Mouse (Mus musculus) adrenal gland, postnatal 4 days (tissue): ENCODE results near the gene Rps10. TPM values are rescaled to one million over a fixed set of nuclear protein-coding genes. Genes with fewer than 3 reads are reported as not detected.

Source experiments
- DNase-seq, 2 experiments: peaks; one replicate each; pipeline ENCODE4 v3.0.0; 2021 to 2022; ENCODE audit warnings: low spot score in 2 of 2, mixed read lengths in 2 of 2
- total RNA-seq, 2 experiments: library from RNA; stranded (reverse); gene quantifications; 2 replicates each; pipeline ENCODE4 v1.2.3; 2021

Gene Rps10
- total RNA-seq, 2 experiments from 2014 or later, result 1,377 to 1,386 TPM

GRCm38 (mm10) chr17:27621161-27621560, 15.3 kb downstream of the Rps10 start:
- DNase-seq, result no peak

GRCm38 (mm10) chr17:27615388-27615787, 21.1 kb downstream of the Rps10 start:
- no peak for DNase-seq

DNA sequence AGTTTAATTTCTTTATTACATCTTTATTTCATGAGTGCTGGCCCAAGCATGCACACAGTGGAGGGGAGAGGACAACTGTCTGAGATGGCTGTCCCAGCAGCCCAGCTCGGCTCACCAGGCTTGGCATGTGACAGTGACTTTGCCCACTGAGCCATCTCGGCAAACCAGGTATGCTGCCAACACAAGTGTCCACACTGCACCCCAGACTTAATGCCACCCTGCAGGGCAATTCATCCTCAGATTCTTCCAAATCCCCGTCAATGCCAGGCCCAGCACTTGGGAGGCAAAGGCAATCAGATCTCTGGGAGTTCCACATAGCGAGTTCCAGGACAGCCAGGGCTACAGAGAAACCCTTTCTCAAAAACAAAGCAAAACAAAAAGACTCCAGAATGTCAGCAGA, 23.5 kb downstream of the Rps10 start:
- no peak for DNase-seq

GRCm38 (mm10) chr17:27611994-27612393, 24.5 kb downstream of the Rps10 start:
- DNase-seq, result no peak

DNA sequence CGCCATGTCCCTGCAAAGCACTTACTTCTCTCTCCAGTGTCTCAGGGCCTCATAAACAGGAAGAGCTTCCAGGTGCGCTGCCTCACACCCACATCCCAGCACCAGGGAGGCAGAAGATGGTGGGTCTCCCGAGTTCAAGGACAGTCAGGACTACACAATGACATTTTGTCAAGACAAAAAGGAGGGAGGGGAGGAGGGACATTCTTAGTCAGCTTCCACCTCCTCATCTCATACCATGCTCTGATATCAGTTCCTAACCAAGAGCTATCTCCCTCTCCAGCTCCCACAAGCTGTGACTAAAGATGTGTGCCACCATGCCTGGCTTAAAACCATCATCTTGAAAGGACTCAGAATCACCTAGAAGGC, 25.0 kb downstream of the Rps10 start:
- no peak for DNase-seq

DNA sequence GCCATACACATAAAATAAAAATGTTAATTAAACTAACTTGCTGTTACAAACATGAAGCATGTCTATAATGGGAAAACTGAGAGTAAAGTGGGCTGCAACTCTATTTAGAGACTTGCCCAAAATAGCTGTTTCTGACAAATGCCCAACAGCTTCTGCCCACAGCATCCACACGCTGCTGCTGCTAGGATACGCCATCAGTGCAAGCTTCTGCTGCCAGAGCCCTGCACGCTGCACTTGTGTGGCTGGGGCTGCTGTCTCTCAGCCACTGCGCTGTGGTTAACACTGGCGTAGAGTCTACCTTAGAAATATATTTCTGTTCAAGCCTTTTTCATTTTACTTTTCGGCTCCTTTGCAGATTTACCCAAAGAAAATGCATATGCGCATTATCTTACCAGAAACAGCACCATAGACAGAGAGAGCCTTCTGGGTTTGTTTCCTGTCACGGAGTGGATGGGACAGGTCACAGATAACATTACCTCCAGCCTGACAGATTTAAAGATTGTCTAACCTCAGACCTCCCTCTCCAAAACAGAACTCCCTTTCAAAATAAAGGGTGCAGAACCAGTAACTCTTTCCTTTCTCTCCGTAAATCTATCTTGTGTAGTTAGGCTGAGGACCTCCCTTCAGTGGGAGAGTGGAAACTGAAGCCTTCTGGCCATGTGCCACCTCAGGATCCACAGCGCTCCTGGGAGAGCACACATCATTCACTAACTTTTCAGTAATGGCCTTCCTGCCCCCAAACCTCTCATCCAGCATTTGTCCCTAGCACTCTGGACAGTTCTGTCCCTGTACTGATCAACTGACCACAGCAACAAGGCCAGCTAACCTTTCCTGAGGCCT, 25.6 kb downstream of the Rps10 start:
- DNase-seq, result no peak

GRCm38 (mm10) chr17:27609576-27609975, 26.9 kb downstream of the Rps10 start:
- no peak for DNase-seq

DNA sequence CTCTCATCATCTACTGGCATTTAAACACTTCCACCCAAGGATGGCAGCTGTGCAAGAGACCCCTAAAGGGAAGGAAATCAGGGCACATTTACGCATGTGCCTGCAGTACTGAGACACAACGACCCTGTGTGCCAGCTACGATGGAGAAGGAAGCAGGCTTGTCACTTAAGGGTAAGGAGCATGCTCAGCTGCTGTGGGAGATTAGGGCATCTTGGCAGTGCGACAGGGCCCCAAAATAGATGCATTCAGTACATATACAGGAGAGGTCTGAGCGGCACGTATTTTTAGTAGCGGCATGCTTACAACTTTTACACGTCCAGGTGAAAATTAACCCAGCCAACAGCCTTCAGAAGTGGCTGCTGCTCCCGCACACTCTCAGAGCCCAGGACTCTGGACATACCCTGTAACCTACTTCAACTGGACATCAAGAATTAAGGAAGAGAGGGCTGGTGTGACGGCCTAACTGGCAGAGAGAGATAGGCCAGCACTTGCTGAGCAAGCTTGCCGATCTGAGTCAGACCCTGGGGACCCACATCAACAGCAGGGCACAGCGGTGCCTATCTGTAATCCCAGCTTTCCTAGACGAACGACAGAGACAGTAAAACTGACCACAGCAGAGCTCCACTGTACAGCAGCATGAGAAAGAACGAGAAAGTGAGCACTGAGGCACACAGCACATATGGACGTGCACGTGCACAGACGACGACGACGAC, 32.8 kb downstream of the Rps10 start:
- no peak for DNase-seq

DNA sequence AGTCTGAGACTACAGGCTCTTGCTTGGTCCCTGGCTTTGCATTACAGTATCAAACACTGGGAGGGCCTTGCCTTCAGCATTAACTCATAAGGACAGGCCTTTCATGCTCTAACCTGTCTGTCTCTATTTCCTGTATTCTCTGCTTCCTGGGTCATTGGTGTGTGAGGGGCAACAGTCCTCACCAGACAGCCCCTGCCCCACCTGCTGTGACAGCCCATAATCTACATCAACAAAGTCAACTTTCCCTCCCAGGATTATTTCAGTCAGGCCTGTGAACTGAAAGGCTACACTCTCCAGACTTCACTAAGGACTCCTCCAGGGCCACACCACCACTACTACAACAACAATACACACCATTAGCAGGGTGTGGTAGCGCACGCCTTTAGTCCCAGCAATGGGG, 33.4 kb downstream of the Rps10 start:
- DNase-seq, result no peak

DNA sequence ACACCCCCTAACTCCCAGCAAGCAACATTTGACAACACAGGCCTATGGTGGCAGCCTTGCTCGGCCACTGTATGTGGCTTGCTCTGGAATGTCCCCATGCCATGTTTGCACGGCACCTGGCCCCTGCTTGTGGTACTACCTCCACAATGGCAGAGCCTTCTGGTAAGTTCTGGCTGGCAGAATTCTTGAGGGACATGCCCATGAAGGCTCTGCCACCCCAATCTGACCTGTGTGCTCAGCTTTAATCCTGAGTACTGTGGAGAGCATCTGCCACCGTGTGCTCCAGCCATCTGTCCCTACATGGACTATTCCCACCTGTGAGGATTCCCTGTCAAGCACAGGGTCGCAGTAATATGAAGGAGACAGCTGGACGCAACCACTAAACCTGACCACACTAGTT, 35.6 kb downstream of the Rps10 start:
- DNase-seq, result no peak

DNA sequence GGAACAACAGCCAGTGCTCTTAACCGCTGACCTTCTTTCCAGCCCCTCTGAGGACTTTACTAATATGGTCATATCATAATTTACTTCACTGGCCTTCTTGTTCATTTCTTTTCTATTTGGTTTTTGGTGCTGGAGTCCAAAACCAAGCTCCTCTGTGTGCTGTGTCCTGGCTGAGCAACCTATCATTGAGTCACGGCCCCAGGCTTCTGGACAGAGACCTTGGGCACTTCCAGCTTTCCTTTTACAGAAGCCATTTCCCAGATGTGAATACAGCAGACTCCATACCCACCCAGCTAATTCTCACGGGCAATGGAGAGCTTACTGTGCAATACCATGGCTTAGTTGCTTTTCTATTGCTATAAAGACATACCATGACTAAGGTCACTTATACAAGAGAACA, 36.2 kb downstream of the Rps10 start:
- no peak for DNase-seq

GRCm38 (mm10) chr17:27596376-27597190, 39.9 kb downstream of the Rps10 start:
- DNase-seq, result no peak

DNA sequence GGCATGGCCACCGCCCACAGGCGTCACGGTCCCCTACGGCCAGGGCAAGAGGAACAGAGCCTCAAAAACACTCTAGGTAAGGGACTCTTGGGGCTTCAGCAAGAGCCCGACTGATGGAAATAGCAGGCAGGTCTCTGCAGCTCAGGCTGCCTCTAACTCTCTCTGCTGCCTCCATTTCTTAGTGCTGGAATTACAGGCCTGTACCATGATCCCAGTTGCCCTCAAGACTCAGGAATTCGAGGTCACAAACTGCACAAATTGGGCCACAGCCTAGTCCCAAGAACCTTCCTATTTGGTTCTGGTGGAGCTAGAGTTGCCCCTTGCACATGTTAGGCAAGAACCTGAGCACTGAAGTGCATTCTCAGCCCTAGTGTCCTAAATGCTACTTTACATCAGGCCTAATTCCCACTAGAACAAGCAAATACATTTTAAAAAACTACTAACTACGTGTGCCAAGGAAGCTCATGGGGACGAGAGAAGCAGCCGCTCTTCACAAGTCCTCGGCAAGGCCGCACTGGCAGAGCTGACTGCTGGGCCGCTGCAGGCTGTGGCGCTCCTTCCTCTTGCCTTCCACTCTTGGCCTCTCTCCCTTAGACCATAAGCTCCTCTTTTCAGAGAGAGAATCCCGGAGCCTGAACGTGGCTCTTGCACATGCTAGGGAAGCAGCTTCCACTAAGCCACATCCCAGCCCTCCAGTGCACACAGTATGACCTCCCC, 40.7 kb downstream of the Rps10 start:
- DNase-seq, result no peak

GRCm38 (mm10) chr17:27592565-27592910, 43.9 kb downstream of the Rps10 start:
- DNase-seq, result no peak

DNA sequence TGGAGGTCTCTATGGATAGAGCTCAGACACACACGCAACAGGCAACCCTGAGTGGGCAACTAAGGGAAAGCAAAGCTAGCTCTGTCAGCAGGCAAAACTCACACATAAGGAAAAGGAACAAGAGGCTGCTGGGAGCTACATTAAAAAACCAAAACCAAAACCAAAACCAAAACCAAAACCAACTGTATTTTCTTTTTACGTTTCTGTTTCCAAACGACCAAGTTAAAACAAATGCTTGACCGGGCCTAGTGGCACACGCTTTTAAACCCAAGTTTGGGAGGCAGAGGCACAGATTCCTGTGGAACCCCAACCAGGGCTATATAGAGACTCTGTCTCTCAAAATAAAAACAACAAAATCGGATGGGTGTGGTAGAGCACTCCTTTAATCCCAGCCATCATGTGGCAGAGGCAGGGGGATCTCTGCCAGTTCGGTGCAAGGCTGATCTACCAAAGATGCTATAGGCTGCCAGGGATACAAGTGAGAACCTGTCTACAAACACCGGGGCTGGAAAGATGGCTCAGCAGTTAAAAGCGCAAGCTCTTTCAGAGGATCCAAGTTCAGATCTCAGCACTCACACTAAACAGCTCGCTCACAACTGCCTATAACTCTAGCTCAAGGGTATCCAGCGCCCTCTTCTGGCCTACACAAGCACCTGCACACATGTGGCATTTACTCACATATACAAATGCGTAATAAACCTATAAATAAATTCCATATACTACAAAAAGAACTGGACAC, 44.5 kb downstream of the Rps10 start:
- DNase-seq, result no peak

GRCm38 (mm10) chr17:27588231-27588630, 48.2 kb downstream of the Rps10 start:
- DNase-seq, result no peak

- DNase-seq, result no peak
Measured at GRCm38 (mm10) chr17:27587252-27587651, 49.2 kb downstream of the Rps10 start.

DNA sequence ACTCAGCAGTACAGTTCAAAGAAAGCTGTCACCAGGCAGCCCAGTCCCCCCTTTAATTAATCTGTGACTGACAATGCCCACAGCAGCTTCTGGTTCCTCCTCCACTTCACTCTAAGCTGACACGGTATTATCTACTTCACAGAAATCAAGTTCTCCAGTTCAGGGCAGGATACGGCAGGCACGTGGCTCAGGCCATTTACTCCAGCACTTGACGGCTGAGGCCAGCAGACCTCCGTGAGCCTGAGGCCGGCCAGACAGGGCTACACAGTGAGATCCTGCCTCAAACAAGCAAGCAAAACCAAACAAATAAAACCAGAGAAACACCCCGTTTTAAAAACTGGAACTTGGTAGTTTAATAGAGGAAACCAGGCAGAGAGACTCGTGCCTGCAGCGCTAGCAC, 49.8 kb downstream of the Rps10 start:
- DNase-seq, result no peak

- DNase-seq, result no peak
Measured at GRCm38 (mm10) chr17:27583185-27583894, 53.1 kb downstream of the Rps10 start.
